Mouse (Mus musculus): ENCODE data around the gene Ednra. TPM values are rescaled to one million over a fixed set of nuclear protein-coding genes. Genes with fewer than 3 reads are reported as not detected.

The Ednra gene
- polyA plus RNA-seq, 1 experiment, result 2.3 TPM

GRCm38 (mm10) chr8:77682008-77682934 is 42.0 kb downstream of the Ednra start:
- Histone ChIP-seq H3K27ac (ENCODE audit: control insufficient read depth, insufficient read depth, low read depth, low read length) (no peak overlapping the region), H3K4me1 (ENCODE audit: control insufficient read depth, insufficient read depth, low read length) (no peaks in the 10 kb centered on the region), H3K4me3 (ENCODE audit: control insufficient read depth, low read depth, low read length) (no peak overlapping the region), H3K27me3 (ENCODE audit: control insufficient read depth, insufficient read depth, low read length) (no peaks in the 10 kb centered on the region), H3K36me3 (ENCODE audit: control insufficient read depth, insufficient read depth, low read length) (no peaks in the 10 kb centered on the region)
- no peak for TF ChIP-seq POLR2A (IDR thresholded peaks at IDR 0.05; ENCODE audit: control insufficient read depth, low read depth, low read length)
- no peak for TF ChIP-seq CTCF (IDR thresholded peaks at IDR 0.05; ENCODE audit: control insufficient read depth, insufficient read depth, insufficient replicate concordance, low read depth, low read length)

- H3K36me3 ChIP-seq (ENCODE audit: control insufficient read depth, insufficient read depth, low read length), result no peaks in the 10 kb centered on the region
- H3K27ac ChIP-seq (ENCODE audit: control insufficient read depth, insufficient read depth, low read depth, low read length), result no peak overlapping the region
- no peaks in the 10 kb centered on the region for H3K4me1 ChIP-seq (ENCODE audit: control insufficient read depth, insufficient read depth, low read length)
- TF ChIP-seq POLR2A (IDR thresholded peaks at IDR 0.05; ENCODE audit: control insufficient read depth, low read depth, low read length), result no peak
- no peak for TF ChIP-seq CTCF (IDR thresholded peaks at IDR 0.05; ENCODE audit: control insufficient read depth, insufficient read depth, insufficient replicate concordance, low read depth, low read length)
- no peaks in the 10 kb centered on the region for H3K27me3 ChIP-seq (ENCODE audit: control insufficient read depth, insufficient read depth, low read length)
- H3K4me3 ChIP-seq (ENCODE audit: control insufficient read depth, low read depth, low read length), result no peak overlapping the region
Measured at GRCm38 (mm10) chr8:77672036-77672435, 52.2 kb downstream of the Ednra start.

GRCm38 (mm10) chr8:77670612-77671363 is 53.5 kb downstream of the Ednra start:
- H3K36me3 ChIP-seq (ENCODE audit: control insufficient read depth, insufficient read depth, low read length), result no peaks in the 10 kb centered on the region

GRCm38 (mm10) chr8:77667916-77668315 is 56.3 kb downstream of the Ednra start:
- no peak overlapping the region for H3K27ac ChIP-seq (ENCODE audit: control insufficient read depth, insufficient read depth, low read depth, low read length)
- H3K27me3 ChIP-seq (ENCODE audit: control insufficient read depth, insufficient read depth, low read length), result no peaks in the 10 kb centered on the region
- H3K4me1 ChIP-seq (ENCODE audit: control insufficient read depth, insufficient read depth, low read length), result peaks cover 3% of the 10 kb centered on the region; the same call in 1 of the 2 replicates
- H3K4me3 ChIP-seq (ENCODE audit: control insufficient read depth, low read depth, low read length), result no peak overlapping the region
- TF ChIP-seq CTCF (IDR thresholded peaks at IDR 0.05; ENCODE audit: control insufficient read depth, insufficient read depth, insufficient replicate concordance, low read depth, low read length) (no peak), POLR2A (IDR thresholded peaks at IDR 0.05; ENCODE audit: control insufficient read depth, low read depth, low read length) (no peak)
- no peaks in the 10 kb centered on the region for H3K36me3 ChIP-seq (ENCODE audit: control insufficient read depth, insufficient read depth, low read length)

More at GRCm38 (mm10) chr8:77670612-77671363, 53.5 kb downstream of the Ednra start:
- Histone ChIP-seq H3K4me3 (ENCODE audit: control insufficient read depth, low read depth, low read length) (no peak overlapping the region), H3K27ac (ENCODE audit: control insufficient read depth, insufficient read depth, low read depth, low read length) (no peak overlapping the region), H3K27me3 (ENCODE audit: control insufficient read depth, insufficient read depth, low read length) (no peaks in the 10 kb centered on the region), H3K4me1 (ENCODE audit: control insufficient read depth, insufficient read depth, low read length) (no peaks in the 10 kb centered on the region)
- TF ChIP-seq POLR2A (IDR thresholded peaks at IDR 0.05; ENCODE audit: control insufficient read depth, low read depth, low read length), result no peak

GRCm38 (mm10) chr8:77664901-77665300 is 59.4 kb downstream of the Ednra start:
- no peak for TF ChIP-seq POLR2A (IDR thresholded peaks at IDR 0.05; ENCODE audit: control insufficient read depth, low read depth, low read length)
- TF ChIP-seq CTCF (IDR thresholded peaks at IDR 0.05; ENCODE audit: control insufficient read depth, insufficient read depth, insufficient replicate concordance, low read depth, low read length), result no peak
- Histone ChIP-seq H3K4me3 (ENCODE audit: control insufficient read depth, low read depth, low read length) (no peak overlapping the region), H3K36me3 (ENCODE audit: control insufficient read depth, insufficient read depth, low read length) (no peaks in the 10 kb centered on the region), H3K4me1 (ENCODE audit: control insufficient read depth, insufficient read depth, low read length) (peaks cover 3% of the 10 kb centered on the region; the same call in 1 of the 2 replicates), H3K27me3 (ENCODE audit: control insufficient read depth, insufficient read depth, low read length) (no peaks in the 10 kb centered on the region), H3K27ac (ENCODE audit: control insufficient read depth, insufficient read depth, low read depth, low read length) (no peak overlapping the region)

GRCm38 (mm10) chr8:77659534-77660080 is 64.7 kb downstream of the Ednra start:
- Histone ChIP-seq H3K4me1 (ENCODE audit: control insufficient read depth, insufficient read depth, low read length) (peaks cover 1% of the 10 kb centered on the region; the same call in 1 of the 2 replicates), H3K4me3 (ENCODE audit: control insufficient read depth, low read depth, low read length) (no peak overlapping the region), H3K27ac (ENCODE audit: control insufficient read depth, insufficient read depth, low read depth, low read length) (no peak overlapping the region), H3K27me3 (ENCODE audit: control insufficient read depth, insufficient read depth, low read length) (no peaks in the 10 kb centered on the region), H3K36me3 (ENCODE audit: control insufficient read depth, insufficient read depth, low read length) (no peaks in the 10 kb centered on the region)
- TF ChIP-seq POLR2A (IDR thresholded peaks at IDR 0.05; ENCODE audit: control insufficient read depth, low read depth, low read length) (no peak), CTCF (IDR thresholded peaks at IDR 0.05; ENCODE audit: control insufficient read depth, insufficient read depth, insufficient replicate concordance, low read depth, low read length) (no peak)

GRCm38 (mm10) chr8:77658356-77658755 is 65.9 kb downstream of the Ednra start:
- no peak overlapping the region for H3K27ac ChIP-seq (ENCODE audit: control insufficient read depth, insufficient read depth, low read depth, low read length)
- H3K27me3 ChIP-seq (ENCODE audit: control insufficient read depth, insufficient read depth, low read length), result no peaks in the 10 kb centered on the region
- H3K4me1 ChIP-seq (ENCODE audit: control insufficient read depth, insufficient read depth, low read length), result no peaks in the 10 kb centered on the region
- H3K4me3 ChIP-seq (ENCODE audit: control insufficient read depth, low read depth, low read length), result no peak overlapping the region
- TF ChIP-seq POLR2A (IDR thresholded peaks at IDR 0.05; ENCODE audit: control insufficient read depth, low read depth, low read length) (no peak), CTCF (IDR thresholded peaks at IDR 0.05; ENCODE audit: control insufficient read depth, insufficient read depth, insufficient replicate concordance, low read depth, low read length) (no peak)
- no peaks in the 10 kb centered on the region for H3K36me3 ChIP-seq (ENCODE audit: control insufficient read depth, insufficient read depth, low read length)

All from testis, adult 2 months (tissue).